Mouse (Mus musculus) gastrocnemius, adult 2 months (tissue): ENCODE measurements at regions not wholly inside any gene's neighbourhood (a gene's known extent, or its start where the extent isn't known, plus 50 kb on each side); places are given as distances from the start of the nearest gene placed in this dataset.
A peak's percentile ranks its signal among the peaks of the same experiment; 100 is the strongest.

Experiments
- DNase-seq: peaks from one replicate; pipeline ENCODE4 v3.0.0; 2022
- H3K27ac ChIP-seq: fragments of 200-600 bp; 2 replicates; pipeline ENCODE4 v1.8.1; 2022; ENCODE audit warnings: mild to moderate bottlenecking
- H3K4me3 ChIP-seq: fragments of 200-600 bp; 2 replicates; pipeline ENCODE4 v1.8.1; 2022; ENCODE audit warnings: mild to moderate bottlenecking, moderate library complexity
- CTCF ChIP-seq: fragments of 200-600 bp; IDR thresholded peaks from 2 replicates; pipeline ENCODE4 v1.8.1; 2022; ENCODE audit warnings: antibody characterized with exemption, mild to moderate bottlenecking, moderate library complexity
- intact Hi-C: fragments of 180-260 bp; cut with DNase I; formaldehyde crosslinking; loops from one replicate; pipeline ENCODE4 v1.15.1; 2025

- no peak for DNase-seq
- no peak overlapping the region for H3K27ac ChIP-seq
- H3K4me3 ChIP-seq = no peak overlapping the region
- intact Hi-C loops = no loop called here
- no peak for TF ChIP-seq CTCF
These were observed 247.3 kb downstream of the Akain1 start for GRCm38 (mm10) chr17:69686383-69686782.

- no peak for DNase-seq
- no peak for TF ChIP-seq CTCF
- no peak overlapping the region for H3K4me3 ChIP-seq
- intact Hi-C loops = no loop called here
- H3K27ac ChIP-seq = no peak overlapping the region
These were observed 256.2 kb downstream of the Akain1 start for GRCm38 (mm10) chr17:69695341-69695740.

- H3K27ac ChIP-seq = no peak overlapping the region
- H3K4me3 ChIP-seq = no peak overlapping the region
- no peak for TF ChIP-seq CTCF
- intact Hi-C loops = no loop called here
- no peak for DNase-seq
These were observed 241.5 kb upstream of the Dlgap1 start for GRCm38 (mm10) chr17:69727325-69727724.

GRCm38 (mm10) chr17:69732981-69733380, 235.9 kb upstream of the Dlgap1 start:
- no peak for TF ChIP-seq CTCF
- DNase-seq = no peak
- intact Hi-C loops = no loop called here

GRCm38 (mm10) chr17:69736379-69737096, 232.3 kb upstream of the Dlgap1 start:
- TF ChIP-seq CTCF = no peak
- no peak overlapping the region for H3K27ac ChIP-seq
- no peak for DNase-seq
- intact Hi-C loops = no loop called here
- no peak overlapping the region for H3K4me3 ChIP-seq

More at GRCm38 (mm10) chr17:69732981-69733380, 235.9 kb upstream of the Dlgap1 start:
- no peak overlapping the region for H3K27ac ChIP-seq
- H3K4me3 ChIP-seq = no peak overlapping the region

GRCm38 (mm10) chr17:69769002-69769421, 199.9 kb upstream of the Dlgap1 start:
- intact Hi-C loops = no loop called here

GRCm38 (mm10) chr17:69770046-69770445, 198.8 kb upstream of the Dlgap1 start:
- Histone ChIP-seq H3K4me3 (no peak overlapping the region), H3K27ac (no peak overlapping the region)
- TF ChIP-seq CTCF = no peak
- intact Hi-C loops = no loop called here
- DNase-seq = no peak

More at GRCm38 (mm10) chr17:69769002-69769421, 199.9 kb upstream of the Dlgap1 start:
- no peak for DNase-seq
- H3K27ac ChIP-seq = no peak overlapping the region
- no peak for TF ChIP-seq CTCF
- H3K4me3 ChIP-seq = no peak overlapping the region

- Histone ChIP-seq H3K4me3 (no peak overlapping the region), H3K27ac (no peak overlapping the region)
- no peak for DNase-seq
- no peak for TF ChIP-seq CTCF
- intact Hi-C loops = no loop called here
These were observed 187.7 kb upstream of the Dlgap1 start for GRCm38 (mm10) chr17:69781201-69781600.

GRCm38 (mm10) chr17:69786985-69787384, 181.9 kb upstream of the Dlgap1 start:
- no peak overlapping the region for H3K27ac ChIP-seq
- DNase-seq = no peak
- intact Hi-C loops = no loop called here
- TF ChIP-seq CTCF = no peak
- H3K4me3 ChIP-seq = no peak overlapping the region

- TF ChIP-seq CTCF = no peak
- intact Hi-C loops = no loop called here
- DNase-seq = no peak
- Histone ChIP-seq H3K4me3 (no peak overlapping the region), H3K27ac (no peak overlapping the region)
These were observed 147.4 kb upstream of the Dlgap1 start for GRCm38 (mm10) chr17:69821473-69821872.

- H3K4me3 ChIP-seq = no peak overlapping the region
- DNase-seq = no peak
- no peak for TF ChIP-seq CTCF
These were observed 147.0 kb upstream of the Dlgap1 start for GRCm38 (mm10) chr17:69821901-69822300.

GRCm38 (mm10) chr17:69822921-69823320, 146.0 kb upstream of the Dlgap1 start:
- no peak for TF ChIP-seq CTCF
- no peak overlapping the region for H3K4me3 ChIP-seq
- DNase-seq = no peak
- intact Hi-C loops = no loop called here
- no peak overlapping the region for H3K27ac ChIP-seq

More at GRCm38 (mm10) chr17:69821901-69822300, 147.0 kb upstream of the Dlgap1 start:
- intact Hi-C loops = no loop called here
- no peak overlapping the region for H3K27ac ChIP-seq

- H3K4me3 ChIP-seq = no peak overlapping the region
- no peak for TF ChIP-seq CTCF
- intact Hi-C loops = no loop called here
- no peak for DNase-seq
- H3K27ac ChIP-seq = no peak overlapping the region
These were observed 127.6 kb upstream of the Dlgap1 start for GRCm38 (mm10) chr17:69841308-69841707.

GRCm38 (mm10) chr17:69848306-69848705, 120.6 kb upstream of the Dlgap1 start:
- Histone ChIP-seq H3K4me3 (no peak overlapping the region), H3K27ac (no peak overlapping the region)
- no peak for TF ChIP-seq CTCF
- peak; percentile 56 for DNase-seq
- intact Hi-C loops = no loop called here
